Mouse (Mus musculus) lung, embryonic 15.5 days (tissue): ENCODE results near the gene 5530401A14Rik. TPM values are rescaled to one million over a fixed set of nuclear protein-coding genes. Genes with fewer than 3 reads are reported as not detected.

Source experiments
- ATAC-seq: fragments of 200-750 bp; cut with Nextera tagmentation; 2 replicates; pipeline ENCODE4 v1.8.0; 2017; ENCODE audit warnings: moderate number of reproducible peaks, borderline replicate concordance; ENCODE audit not compliant: low FRiP score, low TSS enrichment; ENCODE audit errors: extremely low read depth
- H3K27ac ChIP-seq: fragments of 300-500 bp; sonication (generic); 2 replicates; pipeline ENCODE4 v1.5.1; 2015; ENCODE audit warnings: moderate library complexity, mild to moderate bottlenecking, inconsistent platforms
- H3K27me3 ChIP-seq: fragments of 300-500 bp; sonication (generic); 2 replicates; pipeline ENCODE4 v1.6.1; 2015; ENCODE audit warnings: inconsistent platforms
- H3K36me3 ChIP-seq: fragments of 300-500 bp; sonication (generic); 2 replicates; pipeline ENCODE4 v1.6.1; 2015; ENCODE audit warnings: inconsistent platforms
- H3K4me1 ChIP-seq: fragments of 300-500 bp; sonication (generic); 2 replicates; pipeline ENCODE4 v1.6.1; 2015; ENCODE audit warnings: inconsistent platforms
- H3K4me2 ChIP-seq: fragments of 300-500 bp; sonication (generic); 2 replicates; pipeline ENCODE4 v1.6.1; 2015; ENCODE audit warnings: inconsistent platforms, mild to moderate bottlenecking, moderate library complexity
- H3K4me3 ChIP-seq: fragments of 300-500 bp; sonication (generic); 2 replicates; pipeline ENCODE4 v1.5.1; 2015; ENCODE audit warnings: mild to moderate bottlenecking, inconsistent platforms
- H3K9ac ChIP-seq: fragments of 300-500 bp; sonication (generic); 2 replicates; pipeline ENCODE4 v1.6.1; 2015; ENCODE audit warnings: inconsistent platforms
- H3K9me3 ChIP-seq: fragments of 300-500 bp; sonication (generic); 2 replicates; pipeline ENCODE4 v1.6.1; 2016; ENCODE audit warnings: inconsistent platforms
- WGBS: fragments of 180-500 bp; shearing (Covaris S2); methylation state at CpG from one replicate; pipeline ENCODE4 v1.1.7; 2015; 5-methylcytosine and 5-hydroxymethylcytosine counted together
- polyA plus RNA-seq: library from polyadenylated mRNA; unstranded; fragments of >200 nt; fragmentation: Nextera tagmentation; extraction: Ambion mirVana; gene quantifications from 2 replicates; pipeline ENCODE4 v1.2.1, GENCODE M21; 2015

The 5530401A14Rik gene
- polyA plus RNA-seq, 1 experiment from 2014 or later, result not detected

GRCm38 (mm10) chr11:81942167-81942566 lies 81.7 kb downstream of the 5530401A14Rik start:
- Histone ChIP-seq H3K27me3 (no peaks in the 10 kb centered on the region), H3K9ac (no peak overlapping the region), H3K4me1 (no peaks in the 10 kb centered on the region), H3K36me3 (no peaks in the 10 kb centered on the region), H3K9me3 (no peaks in the 10 kb centered on the region), H3K27ac (no peak overlapping the region), H3K4me3 (no peak overlapping the region), H3K4me2 (no peak overlapping the region)
- no peak for ATAC-seq
- WGBS, result 67% methylated on average over 1 of the region's 1 CpGs

Other genes starting within 250 kb of the 5530401A14Rik start
- 0.33 and 0.37 TPM in 2 replicates for gene Asic2, start 107.8 kb downstream of the 5530401A14Rik start, polyA plus RNA-seq
- 26.0 and 29.9 TPM in 2 replicates for gene Ccl2, start 174.9 kb downstream of the 5530401A14Rik start, polyA plus RNA-seq
- gene Gm17268, start 177.9 kb downstream of the 5530401A14Rik start, polyA plus RNA-seq, result not detected in 2 replicates
- gene Ccl7, start 185.0 kb downstream of the 5530401A14Rik start, polyA plus RNA-seq, result 15.1 and 16.1 TPM in 2 replicates
- 81.8 and 84.7 TPM in 2 replicates for gene Ccl11, start 197.2 kb downstream of the 5530401A14Rik start, polyA plus RNA-seq
- gene Ccl12, start 241.2 kb downstream of the 5530401A14Rik start, polyA plus RNA-seq, result 4.3 and 5.8 TPM in 2 replicates